Mouse (Mus musculus) embryonic fibroblast, embryonic 13.5 days (primary cell): Measurements from ENCODE around the gene Zmat3. TPM values are rescaled to one million over a fixed set of nuclear protein-coding genes. Genes with fewer than 3 reads are reported as not detected.
A peak's percentile ranks its signal among the peaks of the same experiment; 100 is the strongest.

Experiments used
- H3K27ac ChIP-seq: 2 replicates; pipeline ENCODE4 v1.5.1; 2012; ENCODE audit warnings: low read length, control low read depth, inconsistent platforms; ENCODE audit not compliant: insufficient read depth
- H3K4me1 ChIP-seq: 2 replicates; pipeline ENCODE4 v1.6.1; 2011; ENCODE audit warnings: low read length; ENCODE audit not compliant: control insufficient read depth, insufficient read depth
- H3K4me3 ChIP-seq: 2 replicates; pipeline ENCODE4 v1.5.1; 2011; ENCODE audit warnings: mild to moderate bottlenecking, control low read depth, low read length; ENCODE audit not compliant: insufficient read depth
- CTCF ChIP-seq: IDR thresholded peaks from 2 replicates; pipeline ENCODE4 v1.5.1; 2011; ENCODE audit warnings: mild to moderate bottlenecking, control low read depth, low read length, moderate library complexity, borderline replicate concordance; ENCODE audit not compliant: insufficient read depth
- POLR2A ChIP-seq: IDR thresholded peaks from 2 replicates; pipeline ENCODE4 v1.6.1; 2011; ENCODE audit warnings: low read depth, mild to moderate bottlenecking, control low read depth, low read length, moderate library complexity
- polyA plus RNA-seq: library from polyadenylated mRNA; stranded (reverse); fragments of >200 nt; gene quantifications from 2 replicates; pipeline ENCODE4 v1.2.4, GENCODE M21; 2011; ENCODE audit warnings: low read depth; ENCODE audit not compliant: missing spikeins, insufficient read length

The Zmat3 gene
- polyA plus RNA-seq, result 96.0 and 103 TPM in 2 replicates

DNA sequence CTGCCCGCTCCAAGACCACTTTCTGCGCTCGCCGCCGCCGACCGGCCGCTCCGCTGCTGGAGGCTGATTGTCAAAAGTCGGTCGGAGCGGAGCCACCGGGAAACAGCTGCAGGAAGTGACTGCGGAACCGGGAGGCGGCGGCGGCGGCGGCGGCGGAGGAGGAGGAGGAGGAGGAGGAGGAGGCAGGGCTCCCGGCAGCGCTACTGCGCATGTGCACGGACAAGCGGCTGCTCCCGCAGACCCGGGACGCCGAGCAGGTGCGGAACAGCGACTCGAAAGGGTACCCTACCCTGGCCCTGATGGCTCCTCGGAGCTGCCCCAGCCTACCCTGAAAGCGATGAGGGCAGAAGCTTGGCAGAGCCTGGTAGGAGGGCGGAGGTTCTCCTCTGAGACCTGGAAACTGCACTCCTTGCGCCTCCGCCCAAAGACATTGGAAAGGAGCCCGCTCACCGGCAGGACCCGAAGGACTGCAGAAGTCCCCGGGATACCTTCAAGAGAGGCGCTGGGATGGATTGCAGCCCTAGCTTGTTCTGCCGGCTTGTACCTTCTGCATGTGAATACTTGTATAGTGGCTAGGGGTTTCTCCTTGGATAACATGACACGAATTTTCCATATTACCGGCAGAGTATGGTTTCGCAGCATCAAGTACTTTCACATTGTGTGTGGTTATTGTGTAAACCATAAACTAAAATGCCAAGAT is at the start of gene Zmat3:
TSS of gene Zmat3 (minus strand) at position 469 of the 700 bp plus-strand sequence.
- H3K4me3 ChIP-seq, result peak within 1 kb of the TSS; percentile 90
- TF ChIP-seq CTCF (no peak), POLR2A (peak; percentile 84)

DNA sequence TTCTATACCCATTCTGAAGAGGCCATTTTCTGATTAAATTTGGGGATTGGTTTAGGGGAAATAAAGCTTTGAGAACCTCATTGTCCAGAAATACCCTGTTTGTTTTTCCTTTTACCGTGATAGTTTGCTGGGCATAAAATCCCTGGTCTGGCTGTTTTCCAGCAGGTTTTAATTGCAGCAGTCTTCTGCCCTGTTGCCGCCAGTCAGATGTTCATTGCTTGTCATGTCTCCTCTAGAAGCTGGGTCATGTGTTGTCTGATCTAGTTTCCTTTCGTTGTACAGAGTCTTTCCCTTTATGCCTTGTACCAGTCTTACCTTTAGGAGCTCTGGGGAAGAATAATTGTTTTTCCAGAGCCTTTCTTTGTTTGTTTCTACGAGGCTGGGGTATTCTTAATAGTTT is 48.6 kb upstream of the Zmat3 start:
- Histone ChIP-seq H3K27ac (no peak overlapping the region), H3K4me1 (peaks cover 18% of the 10 kb centered on the region), H3K4me3 (no peak overlapping the region)
- TF ChIP-seq CTCF, result no peak
- TF ChIP-seq POLR2A, result no peak

More for the DNA sequence above, at the start of gene Zmat3:
- H3K27ac ChIP-seq, result peak within 1 kb of the TSS; percentile 98
- H3K4me1 ChIP-seq, result peaks cover 15% of the 10 kb centered on the region; the same call in 1 of the 2 replicates

DNA sequence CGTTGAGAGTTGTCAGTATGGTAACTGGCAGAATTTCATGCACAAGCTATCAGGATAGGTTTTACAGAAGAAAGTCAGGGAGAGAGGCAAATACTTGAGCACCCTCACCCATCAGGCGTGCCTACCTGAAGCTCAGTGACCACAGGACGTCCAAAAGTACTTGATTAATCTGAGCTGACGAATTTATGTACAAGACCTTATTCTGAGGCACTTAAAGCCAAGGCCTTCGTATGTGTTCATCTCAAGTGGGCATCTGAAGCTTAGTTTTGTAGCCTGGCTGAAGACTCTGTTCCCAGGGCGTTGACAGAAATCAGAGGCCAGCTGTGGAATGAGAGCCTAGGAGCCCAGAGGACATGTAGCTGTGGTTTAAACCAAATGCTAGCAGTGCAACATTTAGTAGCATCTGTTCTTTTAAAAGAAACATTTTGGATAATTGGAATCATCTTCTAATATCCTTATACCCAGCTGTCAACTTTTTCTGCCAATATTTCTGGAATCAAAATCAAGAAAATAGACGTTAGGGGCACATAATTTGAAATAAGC is 46.8 kb upstream of the Zmat3 start:
- H3K4me3 ChIP-seq, result no peak overlapping the region
- TF ChIP-seq CTCF (no peak), POLR2A (no peak)
- H3K27ac ChIP-seq, result no peak overlapping the region
- H3K4me1 ChIP-seq, result peaks cover 16% of the 10 kb centered on the region

DNA sequence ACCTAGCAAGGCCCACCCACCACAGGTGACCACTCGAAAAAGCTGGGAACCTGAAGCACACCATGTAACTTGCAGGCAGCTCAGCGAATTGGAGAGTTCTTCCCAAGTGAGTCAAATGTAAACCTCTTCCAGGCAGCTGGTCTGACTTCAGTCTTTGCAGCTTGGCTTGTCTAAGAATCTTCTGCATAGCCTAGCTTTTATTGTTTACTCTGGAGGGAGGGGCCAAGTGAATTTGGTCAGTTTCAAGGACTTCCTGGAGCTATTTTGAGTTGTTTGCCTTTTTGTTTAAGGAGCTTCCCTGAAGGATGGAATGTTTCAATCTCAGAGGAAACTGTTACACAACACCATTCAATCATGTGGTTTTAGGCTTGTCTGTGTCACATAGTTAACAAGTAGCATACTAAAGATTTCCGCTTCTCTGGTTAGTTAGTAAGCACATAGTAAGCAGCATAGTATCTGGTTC is 43.0 kb upstream of the Zmat3 start:
- peaks cover 7% of the 10 kb centered on the region for H3K4me1 ChIP-seq
- no peak for TF ChIP-seq CTCF
- no peak for TF ChIP-seq POLR2A
- no peak overlapping the region for H3K4me3 ChIP-seq
- H3K27ac ChIP-seq, result peak overlapping the region; percentile 37; the same call in 1 of the 2 replicates

DNA sequence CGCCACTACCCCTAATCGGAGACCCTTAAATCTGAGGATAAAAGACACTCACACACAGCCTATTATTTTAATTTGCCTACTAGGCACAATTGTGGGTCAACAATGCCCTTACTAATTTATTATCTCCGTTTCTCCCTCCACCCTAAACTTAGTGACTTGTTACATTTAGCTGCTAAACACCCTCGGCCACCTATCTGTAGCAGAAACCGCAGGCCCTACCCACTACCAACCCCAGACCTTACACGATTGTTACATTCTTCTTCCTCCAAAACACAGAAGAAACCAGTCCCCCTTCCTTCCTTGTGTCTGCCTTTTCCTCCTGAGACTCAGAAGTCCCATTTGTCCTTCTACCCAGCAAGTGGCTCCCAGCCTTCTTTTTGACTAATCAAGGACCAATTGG is 41.0 kb upstream of the Zmat3 start:
- no peak for TF ChIP-seq CTCF
- no peak for TF ChIP-seq POLR2A
- Histone ChIP-seq H3K4me1 (peaks cover 12% of the 10 kb centered on the region), H3K27ac (no peak overlapping the region), H3K4me3 (no peak overlapping the region)

DNA sequence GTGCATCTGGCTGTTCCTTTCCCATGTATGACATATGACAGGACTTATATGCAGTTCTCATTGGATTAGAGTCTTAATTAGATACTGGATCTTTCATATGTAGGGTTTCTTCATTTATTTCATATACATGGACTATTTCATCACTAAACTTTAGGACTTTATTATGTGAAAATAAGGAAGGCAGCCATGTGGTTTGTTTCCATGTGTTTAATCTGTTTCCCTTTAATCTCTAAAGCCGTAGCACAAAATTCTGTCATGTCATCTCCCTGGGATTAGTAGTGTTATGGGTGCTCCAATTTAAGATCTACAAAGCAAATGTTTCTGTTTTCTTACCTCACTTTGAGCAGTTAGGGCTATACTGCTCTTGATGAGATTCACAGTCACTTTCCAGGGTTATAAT is 39.9 kb upstream of the Zmat3 start:
- Histone ChIP-seq H3K4me1 (peaks cover 12% of the 10 kb centered on the region), H3K27ac (no peak overlapping the region), H3K4me3 (no peak overlapping the region)
- TF ChIP-seq CTCF (no peak), POLR2A (no peak)

DNA sequence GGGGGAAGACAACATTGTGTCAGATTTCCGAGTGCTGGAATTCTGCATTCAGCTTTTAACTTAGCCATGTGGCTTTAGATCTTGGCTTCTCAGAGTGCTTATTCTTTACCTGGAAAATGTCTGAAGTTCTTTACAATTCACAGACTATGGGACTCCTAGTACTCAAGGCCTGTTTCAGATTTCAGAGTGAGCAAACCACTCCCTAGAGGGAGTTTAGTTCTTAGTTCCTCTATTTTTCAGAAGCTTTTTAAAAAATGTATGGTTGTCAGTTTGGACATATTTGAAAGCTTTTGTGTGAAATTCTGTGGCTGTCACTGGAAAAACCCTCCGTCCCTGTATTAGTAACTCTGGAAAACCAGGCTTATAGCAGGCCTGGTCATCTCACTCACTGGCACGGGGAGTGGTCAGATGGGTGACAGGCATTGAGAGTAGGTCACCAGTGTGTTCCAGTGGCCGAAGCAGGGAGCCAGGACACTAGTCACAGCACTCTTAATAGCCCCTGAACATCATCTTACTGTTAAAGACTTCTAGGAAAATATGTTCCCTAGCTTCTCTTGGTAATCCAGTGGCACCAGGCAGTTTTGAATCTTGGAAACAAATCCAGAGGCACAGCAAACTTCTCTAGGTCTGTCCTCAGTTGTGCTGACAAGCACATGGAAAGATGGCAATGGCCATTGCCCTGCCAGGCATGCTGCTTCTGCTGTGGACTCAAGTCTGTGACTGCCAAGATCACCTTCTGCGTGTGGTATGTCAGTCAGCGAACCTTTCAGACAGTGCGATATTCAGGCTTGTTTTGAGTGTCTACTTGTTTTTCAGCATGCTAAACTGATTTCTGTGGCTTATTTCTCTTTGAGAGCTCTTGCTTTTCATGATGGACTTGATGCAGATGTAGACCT is 37.4 kb upstream of the Zmat3 start:
- peaks cover 12% of the 10 kb centered on the region for H3K4me1 ChIP-seq
- no peak overlapping the region for H3K27ac ChIP-seq
- TF ChIP-seq CTCF (no peak), POLR2A (no peak)
- no peak overlapping the region for H3K4me3 ChIP-seq

DNA sequence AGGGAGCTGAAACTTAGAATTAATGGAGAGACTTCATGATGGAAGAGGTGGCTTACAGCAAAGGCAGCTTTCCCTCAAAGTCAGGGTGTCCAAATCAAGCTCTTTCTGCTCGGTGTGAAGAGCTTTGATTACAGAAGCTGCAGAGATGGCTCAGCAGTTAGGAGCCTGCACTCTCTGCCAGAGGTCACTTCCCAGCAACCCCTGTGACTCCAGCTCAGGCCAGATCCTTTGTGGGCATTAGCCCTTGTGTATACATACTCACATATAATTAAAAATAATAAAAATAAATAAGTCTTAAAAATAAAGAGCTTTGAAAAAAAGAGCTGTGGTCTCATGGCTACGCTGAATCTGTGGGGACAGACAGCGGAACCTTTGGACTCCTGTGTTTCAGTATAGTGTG is 35.8 kb upstream of the Zmat3 start:
- TF ChIP-seq CTCF (no peak), POLR2A (no peak)
- H3K27ac ChIP-seq, result no peak overlapping the region
- peaks cover 12% of the 10 kb centered on the region for H3K4me1 ChIP-seq
- no peak overlapping the region for H3K4me3 ChIP-seq

DNA sequence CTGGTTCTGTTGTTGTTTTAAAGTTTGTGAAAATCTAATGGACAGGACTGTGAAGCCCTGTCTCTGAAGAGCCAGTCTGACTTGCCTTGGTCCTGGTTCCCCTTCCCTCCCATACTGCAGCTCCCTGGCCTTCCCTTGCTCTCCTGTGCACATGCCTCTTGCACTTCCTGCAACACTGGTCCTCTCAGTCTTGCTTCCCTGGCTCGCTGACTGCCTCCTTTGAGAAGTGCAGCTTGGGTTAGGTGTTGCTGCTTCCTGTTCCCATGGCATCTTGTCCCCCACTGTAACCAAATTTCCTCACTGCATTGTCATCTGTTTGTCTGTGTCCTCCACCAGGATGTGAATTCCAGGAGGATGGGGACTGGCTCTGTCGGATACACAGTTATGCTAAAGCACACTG is 34.1 kb upstream of the Zmat3 start:
- no peak overlapping the region for H3K4me3 ChIP-seq
- TF ChIP-seq CTCF, result no peak
- H3K27ac ChIP-seq, result no peak overlapping the region
- peaks cover 12% of the 10 kb centered on the region for H3K4me1 ChIP-seq
